Mouse (Mus musculus) layer of hippocampus, adult 11-12 months (tissue): ENCODE measurements around the gene Galnt7.

Experiments used
- DNase-seq: peaks from one replicate; pipeline ENCODE4 v3.0.0; 2022; ENCODE audit warnings: low spot score

The Galnt7 gene

GRCm38 (mm10) chr8:57491873-57492272, 161.0 kb downstream of the Galnt7 start:
- no peak for DNase-seq

- no peak for DNase-seq
These were observed 162.9 kb downstream of the Galnt7 start for GRCm38 (mm10) chr8:57489896-57490295.

DNA sequence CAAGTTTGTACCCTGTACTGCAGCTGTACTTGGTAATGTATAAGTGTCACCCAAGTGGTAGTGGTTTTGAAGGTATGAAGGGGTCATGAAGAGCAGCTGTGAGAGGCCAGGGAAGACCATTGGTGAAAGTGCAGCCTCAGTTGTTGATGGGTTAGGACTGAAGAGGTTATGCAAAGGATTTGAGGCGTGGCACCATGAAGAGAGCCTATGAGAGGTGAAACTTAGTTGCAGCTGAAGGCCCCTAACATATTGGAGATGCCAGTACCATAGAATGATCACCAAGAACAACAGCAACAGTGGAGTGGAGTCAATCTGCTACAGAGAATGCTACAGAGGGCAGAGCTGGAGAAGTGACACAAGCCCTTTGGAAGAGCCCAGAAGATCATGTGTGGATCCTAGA, 163.5 kb downstream of the Galnt7 start:
- DNase-seq: no peak

DNA sequence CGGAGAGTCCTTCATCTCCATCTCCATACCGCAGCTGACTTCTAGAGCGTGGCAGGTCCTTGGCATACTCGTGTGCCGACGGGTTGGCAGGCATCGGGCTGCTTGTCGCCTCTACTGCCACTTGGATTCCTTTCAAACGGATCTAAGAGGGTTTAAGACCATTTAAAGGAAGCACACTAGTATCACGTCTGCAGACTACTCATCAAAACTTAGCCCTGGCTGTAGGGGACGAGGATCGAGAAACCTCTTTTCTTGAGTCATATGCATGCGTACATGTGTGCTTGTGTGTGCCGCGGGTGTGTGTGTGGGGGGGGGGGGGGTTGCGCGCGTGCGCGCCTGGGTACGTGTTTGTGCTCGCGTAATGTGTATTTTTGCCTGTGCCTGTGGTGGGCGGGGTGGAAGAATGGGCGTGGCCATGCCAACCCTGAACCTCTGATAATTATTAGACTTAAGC, 164.5 kb downstream of the Galnt7 start:
- peak; percentile 47 for DNase-seq

DNA sequence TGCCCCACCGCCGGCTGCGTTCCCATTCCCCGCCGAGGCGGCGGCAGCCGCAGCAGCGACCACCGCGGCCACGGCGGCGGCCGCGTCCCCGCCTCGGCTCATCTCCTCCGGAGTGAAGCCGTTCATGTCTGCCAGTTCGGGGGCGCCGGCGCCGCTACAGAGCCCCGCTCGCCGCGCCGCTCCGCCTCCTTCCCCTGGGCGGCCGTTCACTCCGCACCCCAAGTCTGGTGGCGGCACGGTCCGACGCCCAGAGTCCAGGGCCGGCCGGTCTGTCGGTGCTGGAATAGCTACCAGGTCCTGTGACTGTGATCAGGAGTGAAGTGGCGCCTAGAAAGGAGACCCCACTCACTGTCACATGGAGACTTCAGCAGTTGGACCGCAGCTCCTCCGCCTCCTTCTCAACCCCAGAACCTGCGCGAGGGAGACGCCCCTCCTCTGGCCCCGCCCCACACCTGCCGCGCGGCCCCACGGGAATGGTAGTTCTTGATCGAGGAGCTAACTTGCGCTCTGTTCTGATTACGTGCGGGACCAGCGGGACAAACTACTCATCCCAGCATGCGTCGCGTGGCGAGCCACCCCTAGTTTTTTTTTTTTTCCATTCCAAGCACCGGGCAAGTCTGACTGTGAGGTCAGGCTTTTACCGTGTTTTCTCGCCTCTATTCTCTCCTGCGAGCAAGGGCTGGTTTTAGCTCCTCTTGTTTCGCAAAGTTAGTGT, 165.2 kb downstream of the Galnt7 start, which contains the start of gene Sap30:
Gene Sap30 (minus strand): TSS at position 420 of the 715 bp plus-strand sequence.
- peak; percentile 96 for DNase-seq

DNA sequence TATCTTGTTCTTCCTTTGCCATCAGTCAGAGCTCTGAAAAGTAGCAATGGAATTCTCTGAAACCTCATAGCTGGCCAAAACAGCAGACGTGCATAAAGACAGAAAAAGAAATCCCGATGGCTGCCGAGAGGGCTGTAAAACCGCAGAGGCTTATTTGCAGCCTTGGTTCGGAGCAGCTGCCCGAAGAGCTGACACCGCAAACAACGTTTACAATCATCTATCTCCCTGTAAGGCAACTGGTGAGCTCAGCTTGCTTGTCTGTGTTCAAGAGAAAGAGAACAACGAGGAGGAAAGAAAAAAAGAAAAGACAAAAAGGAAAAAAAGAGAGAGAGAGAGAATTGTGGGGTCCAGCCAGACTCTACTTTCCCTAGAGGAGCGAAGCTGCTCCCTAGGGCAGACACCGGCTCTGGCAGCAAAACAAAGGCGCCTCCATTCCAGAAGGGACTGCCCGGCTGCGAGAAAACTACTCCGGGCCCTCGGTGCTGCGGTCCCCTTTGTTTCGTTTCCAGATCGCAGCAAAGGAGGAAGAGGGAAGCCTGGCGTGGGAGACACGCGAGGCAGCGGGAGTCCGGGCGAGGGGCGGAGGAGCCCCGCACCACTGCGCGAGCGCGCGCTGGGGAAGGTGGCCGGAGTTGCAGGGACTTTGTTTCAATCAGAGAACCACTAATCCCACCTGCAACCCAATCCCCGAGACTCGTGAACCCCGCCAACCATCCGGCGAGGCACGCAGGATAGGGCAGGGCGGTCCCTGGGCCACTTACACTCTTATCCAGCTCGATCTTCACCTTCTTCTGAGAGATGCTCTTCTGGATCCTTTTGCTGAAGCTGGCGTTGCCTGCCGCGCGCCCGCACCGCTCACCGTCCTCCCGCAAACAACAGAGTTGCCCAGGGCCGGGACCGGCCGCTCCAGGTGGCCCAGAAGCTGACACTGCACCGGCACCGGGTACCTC, 166.1 kb downstream of the Galnt7 start:
- peak; percentile 27 for DNase-seq

DNA sequence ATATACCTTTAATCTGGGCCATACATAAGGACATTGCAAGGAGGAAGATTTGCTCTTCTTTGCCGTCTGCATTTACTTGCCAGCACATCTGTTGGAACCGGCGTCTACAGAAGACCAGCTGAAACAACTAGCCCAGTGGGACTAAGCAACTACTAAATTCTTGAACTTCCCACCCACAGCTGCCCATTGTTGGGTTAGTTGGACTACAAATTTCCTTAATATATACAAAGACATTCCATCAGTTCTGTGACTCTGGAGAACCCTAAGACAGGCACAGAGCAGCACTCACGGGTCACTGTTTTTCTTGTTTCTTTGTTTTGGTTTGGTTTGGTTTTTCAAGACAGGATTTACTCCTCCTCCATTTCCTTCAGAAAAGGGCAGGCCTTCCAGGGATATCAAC, 172.2 kb downstream of the Galnt7 start:
- no peak for DNase-seq

DNA sequence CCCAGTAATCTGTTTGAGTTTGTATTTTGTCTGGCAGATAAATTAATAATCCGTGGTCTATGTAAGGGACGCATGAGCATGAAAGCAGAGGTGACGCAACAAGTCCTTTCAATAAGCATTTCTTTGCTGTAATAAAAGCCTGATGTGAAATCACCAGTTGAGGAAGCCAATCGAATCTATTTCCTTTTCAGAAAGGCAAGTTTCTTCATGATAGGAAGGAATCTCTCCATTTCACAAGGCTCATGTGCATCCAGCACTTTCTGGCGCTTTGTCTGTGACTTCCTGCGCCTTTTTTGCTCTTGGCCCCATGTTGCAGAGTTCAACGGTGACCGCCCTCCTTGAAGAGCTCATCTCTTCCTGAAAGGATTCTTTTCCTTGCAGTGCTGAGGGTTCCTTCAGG, 173.1 kb downstream of the Galnt7 start:
- no peak for DNase-seq

DNA sequence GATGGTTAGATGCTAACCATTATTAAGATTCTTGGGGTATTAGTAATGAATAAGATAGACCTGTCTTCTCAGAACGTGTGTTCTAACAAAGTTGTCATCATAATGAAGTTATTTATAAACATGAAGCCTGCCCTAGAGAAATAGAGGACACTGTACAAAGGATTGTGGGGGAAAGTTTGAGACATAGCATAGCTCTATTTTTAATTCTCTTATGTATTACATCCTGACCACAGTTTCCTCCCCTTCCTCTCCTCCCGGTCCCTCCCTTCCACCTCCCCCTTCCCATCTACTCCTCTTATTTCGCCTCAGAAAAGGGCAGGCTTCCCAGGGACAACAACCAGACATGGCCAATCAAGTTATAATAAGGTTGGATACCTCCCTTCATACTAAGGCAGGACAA, 174.4 kb downstream of the Galnt7 start:
- DNase-seq: no peak
